Mouse (Mus musculus) heart, embryonic 11.5 days (tissue): ENCODE data around the gene Spin1. TPM values are rescaled to one million over a fixed set of nuclear protein-coding genes. Genes with fewer than 3 reads are reported as not detected.

Source experiments
- ATAC-seq: fragments of 200-750 bp; cut with Nextera tagmentation; replicated peaks from 2 replicates; pipeline ENCODE4 v1.8.0; 2017; ENCODE audit warnings: moderate library complexity; ENCODE audit not compliant: insufficient number of reproducible peaks, low FRiP score, low TSS enrichment
- H3K27ac ChIP-seq: fragments of 300-500 bp; sonication (generic); 2 replicates; pipeline ENCODE4 v1.5.1; 2014; ENCODE audit warnings: mild to moderate bottlenecking, low read depth, low read length
- H3K27me3 ChIP-seq: fragments of 300-500 bp; sonication (generic); 2 replicates; pipeline ENCODE4 v1.6.1; 2014; ENCODE audit warnings: mild to moderate bottlenecking, low read length, mixed read lengths; ENCODE audit not compliant: control insufficient read depth, insufficient read depth
- H3K36me3 ChIP-seq: fragments of 300-500 bp; sonication (generic); 2 replicates; pipeline ENCODE4 v1.6.1; 2014; ENCODE audit warnings: mild to moderate bottlenecking, low read length, moderate library complexity, mixed read lengths; ENCODE audit not compliant: control insufficient read depth, insufficient read depth
- H3K4me1 ChIP-seq: fragments of 300-500 bp; sonication (generic); 2 replicates; pipeline ENCODE4 v1.6.1; 2014; ENCODE audit warnings: low read length; ENCODE audit not compliant: control insufficient read depth, insufficient read depth
- H3K4me2 ChIP-seq: fragments of 300-500 bp; sonication (generic); 2 replicates; pipeline ENCODE4 v1.6.1; 2014; ENCODE audit warnings: mild to moderate bottlenecking, moderate library complexity
- H3K4me3 ChIP-seq: fragments of 300-500 bp; sonication (generic); 2 replicates; pipeline ENCODE4 v1.5.1; 2014; ENCODE audit warnings: low read depth, low read length
- H3K9ac ChIP-seq: fragments of 300-500 bp; sonication (generic); 2 replicates; pipeline ENCODE4 v1.6.1; 2014; ENCODE audit warnings: mild to moderate bottlenecking, low read depth, low read length, moderate library complexity
- H3K9me3 ChIP-seq: fragments of 300-500 bp; sonication (generic); replicated peaks from 2 replicates; pipeline ENCODE4 v1.6.1; 2016; ENCODE audit warnings: low read length; ENCODE audit not compliant: control insufficient read depth
- WGBS: fragments of 180-500 bp; shearing (Covaris S2); extraction: QIAGEN DNeasy Blood & Tissue Kit; methylation state at CpG from one replicate; pipeline ENCODE4 v1.1.7; 2014; ENCODE audit not compliant: insufficient replicate concordance; 5-methylcytosine and 5-hydroxymethylcytosine counted together
- polyA plus RNA-seq: library from polyadenylated mRNA; unstranded; fragments of >200 nt; fragmentation: Nextera tagmentation; extraction: Ambion mirVana; gene quantifications from 2 replicates; pipeline ENCODE4 v1.2.1, GENCODE M21; 2014

The Spin1 gene
- polyA plus RNA-seq, 1 experiment from 2014 or later = 56.7 TPM

DNA sequence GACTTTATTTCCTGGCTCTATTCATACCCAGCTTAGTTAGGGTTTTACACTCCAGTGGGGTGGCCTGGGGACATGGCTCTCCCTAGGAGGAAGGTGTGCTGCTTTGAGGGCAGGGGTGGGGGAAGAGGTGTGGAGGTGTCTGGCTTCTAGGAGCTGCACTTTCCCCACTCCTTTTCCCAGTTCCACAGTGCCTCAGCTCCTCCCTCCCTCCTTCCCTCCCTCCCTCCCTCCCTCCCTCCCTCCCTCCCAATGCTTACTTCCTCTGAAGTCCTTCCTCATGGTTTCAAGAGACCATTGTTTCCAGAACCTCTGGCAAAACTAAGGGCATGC, 37.0 kb downstream of the Spin1 start:
- no peak overlapping the region for H3K9ac ChIP-seq
- ATAC-seq = no peak
- no peak overlapping the region for H3K27ac ChIP-seq
- H3K4me3 ChIP-seq = no peak overlapping the region
- H3K27me3 ChIP-seq = no peaks in the 10 kb centered on the region
- H3K4me2 ChIP-seq = no peak overlapping the region
- peaks cover 3% of the 10 kb centered on the region; the same call in 1 of the 2 replicates for H3K36me3 ChIP-seq
- no peaks in the 10 kb centered on the region for H3K9me3 ChIP-seq
- peaks cover 13% of the 10 kb centered on the region for H3K4me1 ChIP-seq

DNA sequence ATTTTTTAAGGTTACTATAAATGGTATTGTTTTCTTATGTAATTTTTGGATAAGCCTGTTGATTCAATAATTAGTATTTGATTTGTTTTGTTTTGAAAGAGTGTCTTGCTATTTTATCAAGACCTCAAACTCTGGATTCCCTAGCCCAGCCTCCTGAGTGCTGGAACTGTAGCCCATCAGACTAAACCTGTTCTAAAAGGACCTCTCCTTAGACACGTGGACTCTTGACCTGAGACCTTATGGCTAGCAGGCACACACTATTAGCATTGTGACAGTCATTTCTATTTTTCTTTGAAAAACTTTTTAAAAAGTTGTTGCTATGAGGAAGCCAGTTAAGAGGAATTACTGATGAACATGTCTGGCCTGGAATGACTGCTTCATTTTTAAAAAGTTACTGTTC, 46.4 kb downstream of the Spin1 start:
- no peak for ATAC-seq

GRCm38 (mm10) chr13:51152966-51153669, 52.4 kb downstream of the Spin1 start:
- Histone ChIP-seq H3K4me1 (no peaks in the 10 kb centered on the region), H3K27me3 (no peaks in the 10 kb centered on the region), H3K4me3 (no peak overlapping the region), H3K9me3 (no peaks in the 10 kb centered on the region), H3K4me2 (no peak overlapping the region), H3K27ac (no peak overlapping the region), H3K36me3 (0 out of 2 replicates have a peak, but pooled peaks cover 3% of the 10 kb centered on the region), H3K9ac (no peak overlapping the region)
- 90% methylated on average over 4 of the region's 4 CpGs for WGBS
- ATAC-seq = no peak

More for the DNA sequence above, 46.4 kb downstream of the Spin1 start:
- H3K4me2 ChIP-seq = no peak overlapping the region
- H3K27ac ChIP-seq = no peak overlapping the region
- H3K4me3 ChIP-seq = no peak overlapping the region
- H3K27me3 ChIP-seq = no peaks in the 10 kb centered on the region
- peaks cover 11% of the 10 kb centered on the region for H3K36me3 ChIP-seq
- no peaks in the 10 kb centered on the region for H3K9me3 ChIP-seq
- no peaks in the 10 kb centered on the region for H3K4me1 ChIP-seq
- H3K9ac ChIP-seq = no peak overlapping the region
- WGBS = 70% methylated on average over 1 of the region's 1 CpGs

GRCm38 (mm10) chr13:51153670-51154030, 53.0 kb downstream of the Spin1 start:
- Histone ChIP-seq H3K4me3 (no peak overlapping the region), H3K4me1 (no peaks in the 10 kb centered on the region), H3K9me3 (no peaks in the 10 kb centered on the region), H3K9ac (no peak overlapping the region), H3K4me2 (no peak overlapping the region), H3K27me3 (no peaks in the 10 kb centered on the region), H3K36me3 (0 out of 2 replicates have a peak, but pooled peaks cover 3% of the 10 kb centered on the region), H3K27ac (no peak overlapping the region)
- WGBS = 91% methylated on average over 4 of the region's 4 CpGs
- no peak for ATAC-seq

DNA sequence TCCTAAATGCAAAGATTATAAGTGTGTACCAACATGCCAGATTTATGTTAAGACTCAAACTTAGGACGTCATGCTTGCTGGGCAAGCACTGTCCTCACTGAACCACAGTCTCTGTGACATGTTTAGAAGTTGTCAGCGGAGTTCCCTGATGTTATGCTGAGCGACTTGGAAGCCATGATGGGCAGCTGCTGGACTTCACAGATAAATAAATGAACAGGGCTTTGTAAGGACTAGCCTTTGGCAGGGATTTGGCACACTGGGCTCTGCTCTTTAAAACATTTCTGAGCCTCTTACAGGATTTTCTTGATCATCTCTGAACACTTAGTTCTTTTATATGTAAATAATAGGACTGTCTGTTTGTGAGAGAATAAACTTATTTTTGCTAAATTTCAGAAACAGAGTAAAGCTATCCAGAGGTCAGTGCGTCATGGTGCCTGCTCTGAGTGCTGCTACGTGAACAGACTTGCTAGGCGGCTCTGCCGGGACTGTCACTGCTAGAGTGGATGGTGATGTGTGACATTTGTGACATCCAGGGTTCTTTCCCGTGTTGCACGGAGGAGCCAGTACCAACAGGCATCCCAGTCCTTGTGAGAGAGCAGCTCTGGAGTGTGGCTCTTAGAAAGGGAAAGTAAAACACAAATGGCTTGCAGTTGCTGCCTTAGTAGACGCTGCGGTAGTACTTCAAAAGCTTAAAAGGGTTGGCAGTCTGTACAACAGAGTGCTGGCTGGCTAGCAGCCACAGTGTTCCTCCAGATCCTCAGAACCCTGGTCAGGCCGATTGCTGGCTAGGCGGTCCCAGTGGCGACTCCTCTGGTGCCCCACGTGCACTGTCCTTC, 54.7 kb downstream of the Spin1 start:
- no peak overlapping the region for H3K4me2 ChIP-seq
- H3K36me3 ChIP-seq = peaks cover 3% of the 10 kb centered on the region; the same call in 1 of the 2 replicates
- H3K4me1 ChIP-seq = no peaks in the 10 kb centered on the region
- H3K9ac ChIP-seq = no peak overlapping the region
- peak overlapping the region; percentile 32; the same call in 1 of the 2 replicates for H3K27ac ChIP-seq
- no peaks in the 10 kb centered on the region for H3K27me3 ChIP-seq
- no peak overlapping the region for H3K4me3 ChIP-seq
- H3K9me3 ChIP-seq = no peaks in the 10 kb centered on the region
- 76% methylated on average over 15 of the region's 15 CpGs for WGBS
- ATAC-seq = no peak

- Histone ChIP-seq H3K4me2 (no peak overlapping the region), H3K9me3 (no peaks in the 10 kb centered on the region), H3K36me3 (peaks cover 3% of the 10 kb centered on the region; the same call in 1 of the 2 replicates), H3K27me3 (no peaks in the 10 kb centered on the region), H3K4me3 (no peak overlapping the region), H3K27ac (peak overlapping the region; percentile 32; the same call in 1 of the 2 replicates), H3K4me1 (no peaks in the 10 kb centered on the region), H3K9ac (no peak overlapping the region)
- WGBS = 90% methylated on average over 6 of the region's 6 CpGs
- ATAC-seq = no peak
Observed at GRCm38 (mm10) chr13:51156014-51156386, 55.3 kb downstream of the Spin1 start.

- ATAC-seq = no peak
- peaks cover 3% of the 10 kb centered on the region; the same call in 1 of the 2 replicates for H3K36me3 ChIP-seq
- H3K4me2 ChIP-seq = no peak overlapping the region
- H3K9ac ChIP-seq = no peak overlapping the region
- no peaks in the 10 kb centered on the region for H3K27me3 ChIP-seq
- no peak overlapping the region for H3K27ac ChIP-seq
- H3K4me3 ChIP-seq = no peak overlapping the region
- no peaks in the 10 kb centered on the region for H3K9me3 ChIP-seq
- 66% methylated on average over 3 of the region's 3 CpGs for WGBS
- H3K4me1 ChIP-seq = no peaks in the 10 kb centered on the region
Observed at GRCm38 (mm10) chr13:51157291-51157690, 56.6 kb downstream of the Spin1 start.

DNA sequence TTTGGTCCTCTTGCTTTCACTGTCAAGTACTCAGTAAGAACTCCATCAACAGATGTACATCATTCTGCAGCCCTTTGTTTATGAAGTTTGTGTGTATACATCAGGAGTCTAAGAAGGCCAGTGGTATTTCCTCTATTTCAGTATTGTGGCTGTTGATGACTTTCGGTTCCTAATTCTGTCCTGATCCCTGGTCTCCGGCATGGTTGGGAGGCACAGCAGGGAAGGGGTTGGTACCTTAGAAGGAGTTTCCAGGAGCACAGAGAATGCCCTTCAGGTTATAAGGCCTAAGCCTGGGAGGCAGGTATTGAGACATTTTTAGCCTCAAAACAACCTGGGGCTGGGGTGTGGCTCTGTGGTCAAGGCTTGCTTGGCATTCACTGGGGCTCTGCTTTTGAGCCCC, 61.0 kb downstream of the Spin1 start:
- no peak overlapping the region for H3K27ac ChIP-seq
- no peak overlapping the region for H3K4me2 ChIP-seq
- 82% methylated on average over 2 of the region's 2 CpGs for WGBS
- no peak overlapping the region for H3K9ac ChIP-seq
- no peaks in the 10 kb centered on the region for H3K4me1 ChIP-seq
- no peak for ATAC-seq
- H3K27me3 ChIP-seq = no peaks in the 10 kb centered on the region
- 0 out of 2 replicates have a peak, but pooled peaks cover 2% of the 10 kb centered on the region for H3K9me3 ChIP-seq
- no peaks in the 10 kb centered on the region; the same call in 1 of the 2 replicates for H3K36me3 ChIP-seq
- no peak overlapping the region for H3K4me3 ChIP-seq
